Mouse (Mus musculus) A20 (cell line): Measurements from ENCODE around the gene Ms4a4b.
"Not testable (repeated sequence)": the region's sequence is repeated elsewhere in the genome, so short reads cannot be mapped to it uniquely, and the experiment has no call there.

Experiments
- DNase-seq: peaks from one replicate; pipeline ENCODE4 v3.0.0-alpha.2; 2011; ENCODE audit warnings: low read depth, low spot score

Gene Ms4a4b

GRCm38 (mm10) chr19:11443338-11443737 is at the start of gene Ms4a4b:
TSS of gene Ms4a4b (plus strand) at chr19:11443553.
- no peak for DNase-seq

GRCm38 (mm10) chr19:11395769-11396168 is 47.6 kb upstream of the Ms4a4b start:
- no peak for DNase-seq

GRCm38 (mm10) chr19:11404527-11404926 is 38.8 kb upstream of the Ms4a4b start, which contains the start of gene Ms4a4c:
TSS of gene Ms4a4c (plus strand) at chr19:11404770.
- peak; percentile 42 for DNase-seq

GRCm38 (mm10) chr19:11407428-11407827 is 35.9 kb upstream of the Ms4a4b start:
- no peak for DNase-seq

GRCm38 (mm10) chr19:11408591-11408990 is 34.8 kb upstream of the Ms4a4b start:
- no peak for DNase-seq

- peak; percentile 25 for DNase-seq
Measured at GRCm38 (mm10) chr19:11411640-11412039, 31.7 kb upstream of the Ms4a4b start.

GRCm38 (mm10) chr19:11414084-11414483 is 29.3 kb upstream of the Ms4a4b start:
- no peak for DNase-seq

GRCm38 (mm10) chr19:11415581-11415980 is 27.8 kb upstream of the Ms4a4b start:
- DNase-seq: no peak

- DNase-seq: not testable (repeated sequence)
Measured at GRCm38 (mm10) chr19:11418865-11419264, 24.5 kb upstream of the Ms4a4b start.

GRCm38 (mm10) chr19:11431209-11431608 is 12.1 kb upstream of the Ms4a4b start:
- not testable (repeated sequence) for DNase-seq

GRCm38 (mm10) chr19:11435058-11435834 is 8.1 kb upstream of the Ms4a4b start:
- no peak for DNase-seq

- no peak for DNase-seq
Measured at GRCm38 (mm10) chr19:11443964-11444363, 611 bp downstream of the Ms4a4b start.

GRCm38 (mm10) chr19:11447238-11447637 is 3.9 kb downstream of the Ms4a4b start:
- DNase-seq: no peak

- not testable (repeated sequence) for DNase-seq
Measured at GRCm38 (mm10) chr19:11459041-11459440, 15.7 kb downstream of the Ms4a4b start.

- not testable (repeated sequence) for DNase-seq
Measured at GRCm38 (mm10) chr19:11464795-11465194, 21.4 kb downstream of the Ms4a4b start.

- no peak for DNase-seq
Measured at GRCm38 (mm10) chr19:11466471-11466870, 23.1 kb downstream of the Ms4a4b start.

- not testable (repeated sequence) for DNase-seq
Measured at GRCm38 (mm10) chr19:11468361-11468760, 25.0 kb downstream of the Ms4a4b start.

GRCm38 (mm10) chr19:11469215-11469614 is 25.9 kb downstream of the Ms4a4b start, which contains the start of gene Ms4a6c:
TSS of gene Ms4a6c (plus strand) at chr19:11469366.
- DNase-seq: not testable (repeated sequence)

- DNase-seq: no peak
Measured at GRCm38 (mm10) chr19:11479714-11480113, 36.4 kb downstream of the Ms4a4b start.

GRCm38 (mm10) chr19:11482684-11483083 is 39.3 kb downstream of the Ms4a4b start:
- DNase-seq: no peak

GRCm38 (mm10) chr19:11483941-11484340 is 40.6 kb downstream of the Ms4a4b start:
- no peak for DNase-seq

- peak; percentile 51 for DNase-seq
Measured at GRCm38 (mm10) chr19:11484388-11484787, 41.0 kb downstream of the Ms4a4b start.

- peak; percentile 74 for DNase-seq
Measured at GRCm38 (mm10) chr19:11485266-11485665, 41.9 kb downstream of the Ms4a4b start.
